Mouse (Mus musculus): ENCODE measurements around the gene Gm20388.

- TF ChIP-seq MAFK (IDR thresholded peaks at IDR 0.05; ENCODE audit: insufficient read depth, low read depth, low read length) (no peak), HCFC1 (IDR thresholded peaks at IDR 0.05; ENCODE audit: borderline replicate concordance, insufficient read depth, low read length) (no peak)
Observed at GRCm38 (mm10) chr8:120202546-120202945, 291.9 kb downstream of the Gm20388 start.
